12 mouse cellular contexts compared by ENCODE assay signal in genomic region chr3:122557766-122558165, GRCm38 (mm10).
DNase-seq lines count a peak whose midpoint lies in the region.
"Had no signal": no experiment of that assay in that cellular context is flagged by ENCODE, and none has a peak within 500 bp of the region (broad histone marks: within the 10 kb centered on the region; RNA-seq: fewer than 3 reads in every experiment).

No protein-coding gene starts in this region.

- DNase-seq in adrenal gland, adult 2 months = peak; percentile 8
- DNase-seq in adrenal gland, adult 18-20 months (ENCODE audit: low spot score in 2 of 2) = no peak
- peak; percentile 69 to 70 for DNase-seq in cerebellum, postnatal 10 days
- no peak for DNase-seq in cerebellum, adult 11 months
- DNase-seq in left cerebral cortex, postnatal 4 days = peak; percentile 21
- no peak for DNase-seq in left cerebral cortex, postnatal 14 days (ENCODE audit: low spot score in 2 of 2)
- DNase-seq: adrenal gland, adult 8-10 months; adrenal gland, postnatal 14 days; adrenal gland, postnatal 36 days; B cell, adult 2 months; cerebellum, adult 9-11 months; forebrain, postnatal 0 days had no signal

- intact Hi-C loops in left cerebral cortex, postnatal 4 days (cut with DNase I) = loop anchor here (10.0 kb wide), 1 partner anchor 57 kb away; the partner anchor contains the start of gene Fnbp1l
- intact Hi-C loops in left cerebral cortex, postnatal 14 days (cut with DNase I) = no loop called here

Comparison
In these comparisons a context has a peak if more than half of its experiments do, and no peak if none do; other contexts are left out.
1. DNase-seq: peak in adrenal gland, adult 2 months (single experiment), cerebellum, postnatal 10 days (2 of 2) and left cerebral cortex, postnatal 4 days (single experiment); none in adrenal gland, adult 18-20 months (0 of 2), cerebellum, adult 11 months (single experiment) and left cerebral cortex, postnatal 14 days (0 of 2).